Mouse (Mus musculus): ENCODE results near the gene Slc35f4.

DNA sequence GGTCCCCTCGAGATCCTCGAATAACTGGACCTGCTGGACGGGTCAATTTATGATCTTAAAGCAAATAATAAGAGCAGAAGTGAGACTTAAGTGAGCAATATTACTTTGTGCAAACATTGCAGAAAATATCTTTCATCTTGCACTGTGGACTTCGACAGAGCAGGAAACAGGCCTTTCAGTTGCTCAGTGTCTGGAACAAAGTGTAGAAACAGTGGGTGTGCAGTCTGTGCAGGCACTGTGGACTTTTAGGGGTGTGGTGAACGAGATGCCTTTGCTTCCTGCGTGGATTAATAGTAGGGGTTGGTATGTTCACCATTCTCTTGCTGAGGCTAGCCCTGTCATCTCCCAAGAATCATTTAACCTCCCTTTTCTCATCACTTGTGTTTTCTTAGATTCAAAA lies 247.0 kb downstream of the Slc35f4 start:
- TF ChIP-seq CTCF (IDR thresholded peaks at IDR 0.05; ENCODE audit: low read depth, low read length) = no peak
- no peak for TF ChIP-seq TAL1 (conservative IDR thresholded peaks at IDR 0.05; ENCODE audit: low read depth, low read length)
- TF ChIP-seq GATA1 (IDR thresholded peaks at IDR 0.05; ENCODE audit: borderline replicate concordance, low read length) = no peak
- TF ChIP-seq POLR2AphosphoS5 (IDR thresholded peaks at IDR 0.05; ENCODE audit: insufficient replicate concordance, low read depth, low read length) = no peak
- TF ChIP-seq GATA2 (IDR thresholded peaks at IDR 0.05; ENCODE audit: borderline replicate concordance, low read depth, low read length) = no peak
